Comparison of ENCODE assay signal across 24 mouse cellular contexts in genomic region chr9:86692251-86692650, GRCm38 (mm10). TPM values are rescaled to one million over a fixed set of nuclear protein-coding genes. Genes with fewer than 3 reads are reported as not detected.
"Had no signal": no experiment of that assay in that cellular context is flagged by ENCODE, and none has a peak within 500 bp of the region (broad histone marks: within the 10 kb centered on the region; RNA-seq: fewer than 3 reads in every experiment).

No protein-coding gene starts in this region.

- H3K4me2 ChIP-seq: forebrain, embryonic 15.5 days; heart, embryonic 13.5 days; heart, embryonic 15.5 days; hindbrain, embryonic 13.5 days; hindbrain, embryonic 15.5 days; limb, embryonic 13.5 days; limb, embryonic 15.5 days; liver, embryonic 11.5 days; liver, embryonic 13.5 days; liver, embryonic 15.5 days had no signal

- H3K4me3 ChIP-seq: forebrain, embryonic 15.5 days; heart, embryonic 10.5 days; heart, embryonic 13.5 days; heart, embryonic 15.5 days; hindbrain, embryonic 13.5 days; hindbrain, embryonic 15.5 days; limb, embryonic 13.5 days; limb, embryonic 15.5 days; liver, embryonic 13.5 days; liver, embryonic 15.5 days had no signal

- H3K27ac ChIP-seq: forebrain, embryonic 15.5 days; heart, embryonic 10.5 days; heart, embryonic 13.5 days; heart, embryonic 15.5 days; hindbrain, embryonic 13.5 days; hindbrain, embryonic 15.5 days; hindbrain, postnatal 0 days; limb, embryonic 13.5 days; limb, embryonic 15.5 days; liver, embryonic 13.5 days; liver, embryonic 15.5 days had no signal

- H3K9ac ChIP-seq: forebrain, embryonic 15.5 days; forebrain, postnatal 0 days; heart, embryonic 13.5 days; heart, embryonic 15.5 days; hindbrain, embryonic 13.5 days; hindbrain, embryonic 15.5 days; limb, embryonic 13.5 days; limb, embryonic 15.5 days; liver, embryonic 13.5 days; liver, embryonic 15.5 days had no signal

- ATAC-seq: forebrain, embryonic 15.5 days; forebrain, postnatal 0 days; hindbrain, postnatal 0 days; intestine, embryonic 16.5 days had no signal

- H3K4me1 ChIP-seq: limb, embryonic 13.5 days had no signal

- H3K9me3 ChIP-seq: forebrain, embryonic 15.5 days; heart, embryonic 10.5 days; heart, embryonic 13.5 days; heart, embryonic 15.5 days; hindbrain, embryonic 13.5 days; hindbrain, embryonic 15.5 days; limb, embryonic 13.5 days; limb, embryonic 15.5 days; liver, embryonic 13.5 days; liver, embryonic 15.5 days had no signal

- H3K27me3 ChIP-seq: forebrain, embryonic 15.5 days; heart, embryonic 13.5 days; heart, embryonic 15.5 days; hindbrain, embryonic 13.5 days; hindbrain, embryonic 15.5 days; limb, embryonic 13.5 days; limb, embryonic 15.5 days had no signal

- H3K36me3 ChIP-seq: forebrain, embryonic 15.5 days; heart, embryonic 10.5 days; heart, embryonic 13.5 days; heart, embryonic 15.5 days; hindbrain, embryonic 13.5 days; hindbrain, embryonic 15.5 days; limb, embryonic 13.5 days; limb, embryonic 15.5 days; liver, embryonic 13.5 days; liver, embryonic 15.5 days had no signal

- DNase-seq: forebrain, postnatal 0 days; gastrocnemius, postnatal 14 days; gastrocnemius, postnatal 36 days; heart, adult 18-20 months; heart, postnatal 14 days; heart, postnatal 36 days; layer of hippocampus, adult 9-11 months; layer of hippocampus, postnatal 36 days; left cerebral cortex, postnatal 4 days; liver, embryonic 13.5 days; lung, adult 18-20 months had no signal

RNA-seq across cellular contexts. Expression of gene Prss35, which starts 51.2 kb away (rescaled TPM):
- total RNA-seq: hematopoietic stem cell, adult 5-6 weeks had no signal
